ENCODE assay signal across 8 mouse cellular contexts in genomic region chr11:88235221-88236203, GRCm38 (mm10). TPM values are rescaled to one million over a fixed set of nuclear protein-coding genes. Genes with fewer than 3 reads are reported as not detected.
DNase-seq lines count a peak whose midpoint lies in the region; TF ChIP-seq lines count a peak whose summit lies in the region.

No protein-coding gene starts in this region.

- H3K27ac ChIP-seq in layer of hippocampus, adult 2 months: peak overlapping the region; percentile 47
- H3K27ac ChIP-seq in heart, adult 2 months: peak overlapping the region; percentile 74

- TF ChIP-seq CTCF in layer of hippocampus, adult 2 months (conservative IDR thresholded peaks at IDR 0.05): no peak
- TF ChIP-seq CTCF in heart, adult 2 months (IDR thresholded peaks at IDR 0.05): no peak
- TF ChIP-seq CTCF in lung, adult 2 months (IDR thresholded peaks at IDR 0.05; ENCODE audit: insufficient read depth, low read length): no peak

- no peaks in the 10 kb centered on the region for H3K27me3 ChIP-seq in heart, adult 2 months (ENCODE audit: control insufficient read depth, insufficient read depth, low read length)

- DNase-seq in layer of hippocampus, adult 2 months (ENCODE audit: low spot score in 2 of 2): no peak
- DNase-seq in layer of hippocampus, adult 9-10 months (ENCODE audit: low spot score): no peak
- DNase-seq in embryo, embryonic 10 days (ENCODE audit: low spot score): peak; percentile 74
- DNase-seq in heart, adult 2 months: peak; percentile 65 to 66
- peak; percentile 65 for DNase-seq in kidney, adult 18-20 months
- DNase-seq in lung, adult 2 months: peak; percentile 54
- peak; percentile 53 for DNase-seq in retina, embryonic 14.5 days (ENCODE audit: low spot score)
- DNase-seq in left cerebral cortex, adult 18-20 months (ENCODE audit: low spot score in 2 of 2): no peak

- H3K79me2 ChIP-seq in heart, adult 2 months (replicated peaks; ENCODE audit: control insufficient read depth, insufficient read depth, low read length): no peaks in the 10 kb centered on the region

- no peaks in the 10 kb centered on the region for H3K36me3 ChIP-seq in heart, adult 2 months (ENCODE audit: control insufficient read depth, insufficient read depth, low read length)

- no peak for TF ChIP-seq POLR2A in heart, adult 2 months (IDR thresholded peaks at IDR 0.05; ENCODE audit: insufficient read depth, low read depth, low read length)
- TF ChIP-seq POLR2A in lung, adult 2 months (IDR thresholded peaks at IDR 0.05; ENCODE audit: borderline replicate concordance, extremely low read depth, low read depth, low read length): no peak

- H3K4me3 ChIP-seq in layer of hippocampus, adult 2 months: peak overlapping the region; percentile 23; the same call in 1 of the 2 replicates
- peak overlapping the region; percentile 18 for H3K4me3 ChIP-seq in heart, adult 2 months
- peak overlapping the region; percentile 65 for H3K4me3 ChIP-seq in lung, adult 2 months (replicated peaks; ENCODE audit: extremely low read depth, low read depth, low read length)

- intact Hi-C loops in heart, adult 2 months (cut with DNase I): no loop called here

- WGBS in heart, adult 2 months: 31% methylated on average over 23 of the region's 23 CpGs
- WGBS in lung, adult 2 months: 11% methylated on average over 23 of the region's 23 CpGs

- H3K4me1 ChIP-seq in heart, adult 2 months (ENCODE audit: control insufficient read depth, insufficient read depth, low read length): peaks cover 3% of the 10 kb centered on the region
- H3K4me1 ChIP-seq in lung, adult 2 months (ENCODE audit: control insufficient read depth, insufficient read depth, low read length): peaks cover 9% of the 10 kb centered on the region

- H3K9ac ChIP-seq in heart, adult 2 months (ENCODE audit: low read depth, low read length): peak overlapping the region; percentile 42; the same call in 1 of the 2 replicates

- TF ChIP-seq EP300 in heart, adult 2 months (IDR thresholded peaks at IDR 0.05; ENCODE audit: insufficient read depth, low read depth, low read length): no peak

RNA-seq across cellular contexts. Expression of gene Mrps23, which starts 31.3 kb away (rescaled TPM):
- 10 to 100 TPM; 64.9 to 65.6 TPM for total RNA-seq in layer of hippocampus, adult 2 months (2021)
- total RNA-seq in heart, adult 2 months (2021): 100 to 1,000 TPM; 303 to 314 TPM
- polyA plus RNA-seq in heart, adult 2 months (2012; rRNA removed): 121 and 142 TPM in 2 replicates
- polyA plus RNA-seq in lung, adult 2 months (2012; rRNA removed): 23.3 and 39.0 TPM in 2 replicates
- 10 to 100 TPM; 64.4 to 71.4 TPM for total RNA-seq in left cerebral cortex, adult 18-20 months (2021)

RNA-seq across cellular contexts. Expression of gene Ccdc182, which starts 58.3 kb away (rescaled TPM):
- not detected for total RNA-seq in layer of hippocampus, adult 2 months (2021)
- total RNA-seq in heart, adult 2 months (2021): not detected
- not detected in 2 replicates for polyA plus RNA-seq in heart, adult 2 months (2012; rRNA removed)
- not detected in 2 replicates for polyA plus RNA-seq in lung, adult 2 months (2012; rRNA removed)
- not detected for total RNA-seq in left cerebral cortex, adult 18-20 months (2021)

Comparison
In these comparisons a context has a peak if more than half of its experiments do, and no peak if none do; other contexts are left out.
1. DNase-seq: peak in embryo, embryonic 10 days (single experiment), heart, adult 2 months (2 of 2), kidney, adult 18-20 months (single experiment), lung, adult 2 months (single experiment) and retina, embryonic 14.5 days (single experiment); none in layer of hippocampus, adult 2 months (0 of 2), layer of hippocampus, adult 9-10 months (single experiment) and left cerebral cortex, adult 18-20 months (0 of 2).
2. RNA of gene Mrps23, which starts 31.3 kb away (total RNA-seq): 303 to 314 TPM in heart, adult 2 months; 64.4 to 71.4 TPM in left cerebral cortex, adult 18-20 months and 64.9 to 65.6 TPM in layer of hippocampus, adult 2 months; every median in the first group is over 4 times any median in the second.
3. Peak in every context shown above with its lines, with median percentiles within 50 percentile points of each other: H3K4me3 ChIP-seq.